Mouse (Mus musculus) stomach, embryonic 16.5 days (tissue): Measurements from ENCODE around the gene Sorbs1. TPM values are rescaled to one million over a fixed set of nuclear protein-coding genes. Genes with fewer than 3 reads are reported as not detected.

Experiments used
- ATAC-seq: fragments of 200-750 bp; cut with Nextera tagmentation; 2 replicates; pipeline ENCODE4 v1.8.0; 2017; ENCODE audit warnings: moderate number of reproducible peaks, moderate TSS enrichment; ENCODE audit not compliant: insufficient read depth, low FRiP score
- H3K27ac ChIP-seq: fragments of 300-500 bp; sonication (generic); 2 replicates; pipeline ENCODE4 v1.5.1; 2014; ENCODE audit warnings: low read length
- H3K27me3 ChIP-seq: fragments of 300-500 bp; sonication (generic); 2 replicates; pipeline ENCODE4 v1.6.1; 2014; ENCODE audit warnings: low read length, control low read depth, mixed read lengths; ENCODE audit not compliant: control insufficient read depth, insufficient read depth
- H3K36me3 ChIP-seq: fragments of 300-500 bp; sonication (generic); 2 replicates; pipeline ENCODE4 v1.6.1; 2014; ENCODE audit warnings: low read length; ENCODE audit not compliant: control insufficient read depth, insufficient read depth
- H3K4me1 ChIP-seq: fragments of 300-500 bp; sonication (generic); 2 replicates; pipeline ENCODE4 v1.6.1; 2014; ENCODE audit warnings: low read length, control low read depth, mixed read lengths; ENCODE audit not compliant: control insufficient read depth, insufficient read depth
- H3K4me2 ChIP-seq: fragments of 300-500 bp; sonication (generic); 2 replicates; pipeline ENCODE4 v1.6.1; 2014; ENCODE audit warnings: low read depth, low read length, mixed read lengths
- H3K4me3 ChIP-seq: fragments of 300-500 bp; sonication (generic); replicated peaks from 2 replicates; pipeline ENCODE4 v1.5.1; 2014; ENCODE audit warnings: mild to moderate bottlenecking, low read length
- H3K9ac ChIP-seq: fragments of 300-500 bp; sonication (generic); 2 replicates; pipeline ENCODE4 v1.6.1; 2014; ENCODE audit warnings: low read length
- H3K9me3 ChIP-seq: fragments of 300-500 bp; sonication (generic); replicated peaks from 2 replicates; pipeline ENCODE4 v1.6.1; 2016; ENCODE audit warnings: low read length, control low read depth; ENCODE audit not compliant: control insufficient read depth
- WGBS: fragments of 180-500 bp; shearing (Covaris S2); extraction: QIAGEN DNeasy Blood & Tissue Kit; methylation state at CpG from one replicate; pipeline ENCODE4 v1.1.7; 2014; 5-methylcytosine and 5-hydroxymethylcytosine counted together
- polyA plus RNA-seq: library from polyadenylated mRNA; unstranded; fragments of >200 nt; fragmentation: Nextera tagmentation; extraction: Ambion mirVana; gene quantifications from 2 replicates; pipeline ENCODE4 v1.2.1, GENCODE M21; 2015

Sorbs1 gene
- polyA plus RNA-seq, 1 experiment from 2014 or later = 106 TPM

GRCm38 (mm10) chr19:40305456-40305855 lies 208.1 kb downstream of the Sorbs1 start:
- Histone ChIP-seq H3K36me3 (0 out of 2 replicates have a peak, but pooled peaks cover 3% of the 10 kb centered on the region), H3K27me3 (no peaks in the 10 kb centered on the region), H3K9me3 (no peaks in the 10 kb centered on the region), H3K9ac (no peak overlapping the region), H3K4me2 (no peak overlapping the region), H3K27ac (no peak overlapping the region), H3K4me3 (no peak overlapping the region), H3K4me1 (peaks cover 4% of the 10 kb centered on the region; the same call in 1 of the 2 replicates)
- ATAC-seq = no peak
- WGBS = 62% methylated on average over 7 of the region's 7 CpGs

- Histone ChIP-seq H3K9ac (no peak overlapping the region), H3K9me3 (no peaks in the 10 kb centered on the region), H3K4me1 (peaks cover 4% of the 10 kb centered on the region; the same call in 1 of the 2 replicates), H3K27ac (no peak overlapping the region), H3K4me3 (no peak overlapping the region), H3K36me3 (no peaks in the 10 kb centered on the region), H3K4me2 (no peak overlapping the region), H3K27me3 (no peaks in the 10 kb centered on the region)
- ATAC-seq = no peak
- WGBS = 68% methylated on average over 9 of the region's 9 CpGs
Measured at GRCm38 (mm10) chr19:40302916-40303315, 210.7 kb downstream of the Sorbs1 start.

- H3K4me2 ChIP-seq = no peak overlapping the region
- no peak for ATAC-seq
- no peak overlapping the region for H3K4me3 ChIP-seq
- no peak overlapping the region for H3K27ac ChIP-seq
- H3K36me3 ChIP-seq = no peaks in the 10 kb centered on the region
- 61% methylated on average over 5 of the region's 5 CpGs for WGBS
- no peak overlapping the region for H3K9ac ChIP-seq
- no peaks in the 10 kb centered on the region for H3K27me3 ChIP-seq
- no peaks in the 10 kb centered on the region for H3K9me3 ChIP-seq
- peaks cover under 1% of the 10 kb centered on the region; the same call in 1 of the 2 replicates for H3K4me1 ChIP-seq
Measured at GRCm38 (mm10) chr19:40302477-40302876, 211.1 kb downstream of the Sorbs1 start.

- Histone ChIP-seq H3K36me3 (no peaks in the 10 kb centered on the region), H3K27ac (no peak overlapping the region), H3K4me2 (no peak overlapping the region), H3K27me3 (no peaks in the 10 kb centered on the region), H3K9me3 (no peaks in the 10 kb centered on the region), H3K4me3 (no peak overlapping the region), H3K4me1 (no peaks in the 10 kb centered on the region), H3K9ac (no peak overlapping the region)
- ATAC-seq = no peak
- 78% methylated on average over 12 of the region's 12 CpGs for WGBS
Measured at GRCm38 (mm10) chr19:40299983-40300759, 213.4 kb downstream of the Sorbs1 start.

- WGBS = 70% methylated on average over 6 of the region's 6 CpGs
- H3K4me1 ChIP-seq = no peaks in the 10 kb centered on the region
- no peaks in the 10 kb centered on the region for H3K27me3 ChIP-seq
- no peaks in the 10 kb centered on the region for H3K9me3 ChIP-seq
- no peak overlapping the region for H3K27ac ChIP-seq
- H3K9ac ChIP-seq = no peak overlapping the region
- no peak overlapping the region for H3K4me3 ChIP-seq
- no peak overlapping the region for H3K4me2 ChIP-seq
- H3K36me3 ChIP-seq = no peaks in the 10 kb centered on the region
- ATAC-seq = no peak
Measured at GRCm38 (mm10) chr19:40299182-40299581, 214.4 kb downstream of the Sorbs1 start.

DNA sequence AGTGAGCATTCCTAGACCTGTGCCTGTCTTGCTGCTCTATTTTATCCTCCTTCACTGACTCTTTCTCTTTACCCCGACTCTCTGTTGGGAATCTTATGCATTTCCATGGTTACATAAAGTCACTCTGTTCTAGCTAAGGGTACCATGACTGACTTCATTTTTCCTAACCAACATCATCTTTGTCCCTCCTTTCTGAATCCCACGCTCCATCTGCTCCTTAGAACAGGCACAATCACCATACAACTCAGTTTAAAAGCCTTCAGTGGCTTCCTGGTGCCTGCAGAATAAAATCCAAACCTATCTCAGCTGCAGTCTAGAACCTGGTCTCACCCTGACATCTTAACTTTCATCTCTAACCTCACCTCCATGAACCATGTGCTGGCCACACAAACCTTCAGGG lies 215.0 kb downstream of the Sorbs1 start:
- no peak overlapping the region for H3K27ac ChIP-seq

DNA sequence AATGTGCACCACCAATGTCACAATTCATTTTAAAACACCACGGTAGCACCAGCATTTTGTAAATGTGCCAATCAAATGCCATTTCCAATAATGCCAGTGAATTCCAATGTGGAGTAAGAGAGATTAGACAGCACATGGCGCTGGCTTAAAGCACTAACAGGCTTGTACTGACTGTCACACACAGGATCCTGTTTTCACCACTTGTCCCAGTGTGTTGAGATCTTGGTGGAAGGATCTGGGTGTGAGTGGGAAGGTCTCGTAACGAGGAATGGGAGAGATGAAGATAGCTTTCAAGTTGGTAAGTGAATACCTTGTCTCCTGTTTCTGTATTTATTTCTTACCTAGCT lies 215.8 kb downstream of the Sorbs1 start:
- no peak for ATAC-seq
- WGBS = 63% methylated on average over 4 of the region's 4 CpGs

More for the DNA sequence above, 215.0 kb downstream of the Sorbs1 start:
- WGBS = 87% methylated on average over 2 of the region's 2 CpGs
- ATAC-seq = no peak
- H3K27me3 ChIP-seq = no peaks in the 10 kb centered on the region
- H3K4me1 ChIP-seq = no peaks in the 10 kb centered on the region
- no peak overlapping the region for H3K4me2 ChIP-seq
- H3K9me3 ChIP-seq = no peaks in the 10 kb centered on the region
- no peak overlapping the region for H3K4me3 ChIP-seq
- H3K9ac ChIP-seq = no peak overlapping the region
- no peaks in the 10 kb centered on the region for H3K36me3 ChIP-seq

GRCm38 (mm10) chr19:40297078-40297797 lies 216.3 kb downstream of the Sorbs1 start:
- Histone ChIP-seq H3K4me1 (no peaks in the 10 kb centered on the region), H3K27me3 (no peaks in the 10 kb centered on the region), H3K4me3 (no peak overlapping the region), H3K9ac (no peak overlapping the region), H3K4me2 (no peak overlapping the region), H3K36me3 (no peaks in the 10 kb centered on the region), H3K9me3 (no peaks in the 10 kb centered on the region), H3K27ac (no peak overlapping the region)
- ATAC-seq = peak; percentile 77
- 70% methylated on average over 7 of the region's 7 CpGs for WGBS

More for the DNA sequence above, 215.8 kb downstream of the Sorbs1 start:
- no peak overlapping the region for H3K4me2 ChIP-seq
- H3K27me3 ChIP-seq = no peaks in the 10 kb centered on the region
- H3K36me3 ChIP-seq = no peaks in the 10 kb centered on the region
- H3K4me1 ChIP-seq = no peaks in the 10 kb centered on the region
- H3K27ac ChIP-seq = no peak overlapping the region
- no peaks in the 10 kb centered on the region for H3K9me3 ChIP-seq
- no peak overlapping the region for H3K4me3 ChIP-seq
- no peak overlapping the region for H3K9ac ChIP-seq

- H3K4me1 ChIP-seq = no peaks in the 10 kb centered on the region
- no peaks in the 10 kb centered on the region for H3K27me3 ChIP-seq
- H3K9ac ChIP-seq = no peak overlapping the region
- H3K4me2 ChIP-seq = no peak overlapping the region
- H3K4me3 ChIP-seq = no peak overlapping the region
- 60% methylated on average over 1 of the region's 1 CpGs for WGBS
- H3K36me3 ChIP-seq = no peaks in the 10 kb centered on the region
- H3K27ac ChIP-seq = no peak overlapping the region
- no peaks in the 10 kb centered on the region for H3K9me3 ChIP-seq
- ATAC-seq = no peak
Measured at GRCm38 (mm10) chr19:40294231-40294630, 219.3 kb downstream of the Sorbs1 start.
